Mouse (Mus musculus) lung, postnatal 0 days (tissue): Measurements from ENCODE around the gene Avpi1. TPM values are rescaled to one million over a fixed set of nuclear protein-coding genes. Genes with fewer than 3 reads are reported as not detected.

Experiments used
- ATAC-seq: fragments of 200-750 bp; cut with Nextera tagmentation; 2 replicates; pipeline ENCODE4 v1.8.0; 2017; ENCODE audit warnings: moderate library complexity
- DNase-seq: peaks from one replicate; pipeline ENCODE4 v3.0.0-alpha.2; 2016; ENCODE audit warnings: low spot score
- H3K27ac ChIP-seq: fragments of 300-500 bp; sonication (generic); 2 replicates; pipeline ENCODE4 v1.5.1; 2014; ENCODE audit warnings: antibody characterized with exemption, mild to moderate bottlenecking, low read length, mixed read lengths
- H3K27me3 ChIP-seq: fragments of 300-500 bp; sonication (generic); replicated peaks from 2 replicates; pipeline ENCODE4 v1.6.1; 2014; ENCODE audit warnings: low read length, mixed read lengths; ENCODE audit not compliant: insufficient read depth
- H3K36me3 ChIP-seq: fragments of 300-500 bp; sonication (generic); 2 replicates; pipeline ENCODE4 v1.6.1; 2014; ENCODE audit warnings: low read length, mixed read lengths; ENCODE audit not compliant: insufficient read depth
- H3K4me1 ChIP-seq: fragments of 300-500 bp; sonication (generic); 2 replicates; pipeline ENCODE4 v1.6.1; 2014; ENCODE audit warnings: antibody characterized with exemption, low read depth, low read length, mixed read lengths; ENCODE audit not compliant: insufficient read depth
- H3K4me2 ChIP-seq: fragments of 300-500 bp; sonication (generic); replicated peaks from 2 replicates; pipeline ENCODE4 v1.6.1; 2014; ENCODE audit warnings: low read depth, mild to moderate bottlenecking, low read length, moderate library complexity, mixed read lengths
- H3K4me3 ChIP-seq: fragments of 300-500 bp; sonication (generic); 2 replicates; pipeline ENCODE4 v1.5.1; 2014; ENCODE audit warnings: low read depth, low read length
- H3K9ac ChIP-seq: fragments of 300-500 bp; sonication (generic); replicated peaks from 2 replicates; pipeline ENCODE4 v1.6.1; 2014; ENCODE audit warnings: low read depth, mild to moderate bottlenecking
- H3K9me3 ChIP-seq: fragments of 300-500 bp; sonication (generic); 2 replicates; pipeline ENCODE4 v1.6.1; 2016; ENCODE audit warnings: low read length, mixed read lengths
- CTCF ChIP-seq: IDR thresholded peaks from 2 replicates; pipeline ENCODE4 v1.5.1; 2016; ENCODE audit warnings: antibody characterized with exemption, mild to moderate bottlenecking
- EP300 ChIP-seq: IDR thresholded peaks from 2 replicates; pipeline ENCODE4 v1.6.1; 2016; ENCODE audit warnings: antibody characterized with exemption, mild to moderate bottlenecking, control low read depth
- WGBS: fragments of 180-500 bp; shearing (Covaris S2); extraction: QIAGEN DNeasy Blood & Tissue Kit; methylation state at CpG from one replicate; pipeline ENCODE4 v1.1.7; 2014; 5-methylcytosine and 5-hydroxymethylcytosine counted together
- polyA plus RNA-seq: library from polyadenylated mRNA; unstranded; fragments of >200 nt; fragmentation: Nextera tagmentation; extraction: Ambion mirVana; gene quantifications from 2 replicates; pipeline ENCODE4 v1.2.1, GENCODE M21; 2015

Gene Avpi1
- polyA plus RNA-seq, 1 experiment from 2014 or later, result 135 TPM

GRCm38 (mm10) chr19:42131101-42131500 is 2.2 kb upstream of the Avpi1 start:
- no peak for ATAC-seq
- H3K27ac ChIP-seq, result peak overlapping the region; percentile 90
- no peaks in the 10 kb centered on the region for H3K36me3 ChIP-seq
- 38% methylated on average over 5 of the region's 5 CpGs for WGBS
- H3K27me3 ChIP-seq, result no peaks in the 10 kb centered on the region
- no peaks in the 10 kb centered on the region for H3K9me3 ChIP-seq
- H3K4me3 ChIP-seq, result no peak overlapping the region
- no peak overlapping the region for H3K4me2 ChIP-seq
- H3K9ac ChIP-seq, result no peak overlapping the region
- TF ChIP-seq EP300, result peak; percentile 31; the same call in 1 of the 2 replicates
- peak; percentile 12; the same call in 1 of the 2 replicates for TF ChIP-seq CTCF
- H3K4me1 ChIP-seq, result peaks cover 10% of the 10 kb centered on the region; the same call in 1 of the 2 replicates
- DNase-seq, result peak; percentile 62

- H3K4me1 ChIP-seq, result peaks cover 10% of the 10 kb centered on the region; the same call in 1 of the 2 replicates
- TF ChIP-seq EP300 (no peak), CTCF (no peak)
- peak overlapping the region; percentile 90 for H3K27ac ChIP-seq
Measured at GRCm38 (mm10) chr19:42130294-42130606, 1.4 kb upstream of the Avpi1 start.

GRCm38 (mm10) chr19:42129509-42130293 is 842 bp upstream of the Avpi1 start:
- H3K36me3 ChIP-seq, result no peaks in the 10 kb centered on the region
- ATAC-seq (peak; percentile 6), DNase-seq (no peak)
- peaks cover 10% of the 10 kb centered on the region; the same call in 1 of the 2 replicates for H3K4me1 ChIP-seq
- H3K27me3 ChIP-seq, result no peaks in the 10 kb centered on the region
- WGBS, result 35% methylated on average over 14 of the region's 14 CpGs
- H3K4me3 ChIP-seq, result peak overlapping the region; percentile 58; the same call in 1 of the 2 replicates
- peak overlapping the region; percentile 87 for H3K4me2 ChIP-seq
- TF ChIP-seq EP300 (no peak; the same call in 1 of the 2 replicates), CTCF (no peak)
- H3K9ac ChIP-seq, result no peak overlapping the region
- H3K27ac ChIP-seq, result peak overlapping the region; percentile 90
- no peaks in the 10 kb centered on the region for H3K9me3 ChIP-seq

More at GRCm38 (mm10) chr19:42130294-42130606, 1.4 kb upstream of the Avpi1 start:
- no peak overlapping the region for H3K4me3 ChIP-seq
- WGBS, result 42% methylated on average over 3 of the region's 3 CpGs
- ATAC-seq (no peak), DNase-seq (no peak)
- no peak overlapping the region for H3K9ac ChIP-seq
- H3K9me3 ChIP-seq, result no peaks in the 10 kb centered on the region
- H3K4me2 ChIP-seq, result no peak overlapping the region
- no peaks in the 10 kb centered on the region for H3K36me3 ChIP-seq
- H3K27me3 ChIP-seq, result no peaks in the 10 kb centered on the region

- Histone ChIP-seq H3K27me3 (no peaks in the 10 kb centered on the region), H3K9ac (peak overlapping the region; percentile 89), H3K4me3 (peak overlapping the region; percentile 58), H3K27ac (peak overlapping the region; percentile 95), H3K9me3 (no peaks in the 10 kb centered on the region), H3K36me3 (peaks cover 5% of the 10 kb centered on the region), H3K4me2 (peak overlapping the region; percentile 87), H3K4me1 (peaks cover 10% of the 10 kb centered on the region; the same call in 1 of the 2 replicates)
- DNase-seq (peak; percentile 45), ATAC-seq (no peak)
- WGBS, result 4% methylated on average over 23 of the region's 23 CpGs
- no peak for TF ChIP-seq EP300
- no peak for TF ChIP-seq CTCF
Measured at GRCm38 (mm10) chr19:42128052-42128740, 663 bp downstream of the Avpi1 start.

- H3K4me1 ChIP-seq, result peaks cover 10% of the 10 kb centered on the region; the same call in 1 of the 2 replicates
- H3K36me3 ChIP-seq, result peaks cover 8% of the 10 kb centered on the region
- no peak for TF ChIP-seq CTCF
- TF ChIP-seq EP300, result peak; percentile 57
- no peak overlapping the region for H3K9ac ChIP-seq
- ATAC-seq (peak; percentile 3; the same call in 1 of the 2 replicates), DNase-seq (peak; percentile 64)
- no peaks in the 10 kb centered on the region for H3K27me3 ChIP-seq
- 55% methylated on average over 5 of the region's 5 CpGs for WGBS
- H3K4me3 ChIP-seq, result no peak overlapping the region
- peak overlapping the region; percentile 73 for H3K27ac ChIP-seq
- H3K9me3 ChIP-seq, result no peaks in the 10 kb centered on the region
- peak overlapping the region; percentile 87 for H3K4me2 ChIP-seq
Measured at GRCm38 (mm10) chr19:42127024-42127423, 1.8 kb downstream of the Avpi1 start.

- Histone ChIP-seq H3K4me1 (peaks cover 9% of the 10 kb centered on the region; the same call in 1 of the 2 replicates), H3K27ac (peak overlapping the region; percentile 73), H3K36me3 (peaks cover 8% of the 10 kb centered on the region), H3K27me3 (no peaks in the 10 kb centered on the region), H3K9me3 (no peaks in the 10 kb centered on the region), H3K4me2 (peak overlapping the region; percentile 87), H3K9ac (no peak overlapping the region), H3K4me3 (no peak overlapping the region)
- no peak for ATAC-seq
- DNase-seq, result no peak
- TF ChIP-seq CTCF, result no peak
- 78% methylated on average over 6 of the region's 6 CpGs for WGBS
Measured at GRCm38 (mm10) chr19:42126219-42126605, 2.6 kb downstream of the Avpi1 start.
